Mouse (Mus musculus): Measurements from ENCODE around the gene Creg2. TPM values are rescaled to one million over a fixed set of nuclear protein-coding genes. Genes with fewer than 3 reads are reported as not detected.
"Not testable (repeated sequence)": the region's sequence is repeated elsewhere in the genome, so short reads cannot be mapped to it uniquely, and the experiment has no call there.

Creg2 gene
- polyA plus RNA-seq, 1 experiment: not detected

DNA sequence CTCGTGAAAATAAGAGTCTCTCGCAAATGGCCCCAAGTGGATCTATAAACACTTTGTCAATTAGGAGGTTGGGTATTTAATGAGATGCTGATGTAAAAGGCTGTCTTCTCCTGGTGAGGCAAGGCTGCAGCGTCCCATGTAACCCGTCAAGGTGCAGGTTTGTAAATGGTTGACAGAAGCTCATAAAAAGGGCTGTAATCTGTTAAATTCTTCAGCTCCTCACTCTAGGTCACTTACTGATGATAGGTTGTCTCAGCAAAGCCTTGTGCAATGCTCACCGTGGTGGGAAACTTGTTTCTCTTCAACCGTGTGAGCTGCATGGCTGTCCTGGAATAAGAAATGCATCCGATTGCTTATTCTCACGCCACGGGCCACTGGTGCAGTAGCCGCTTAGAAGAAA is 57.4 kb downstream of the Creg2 start:
- no peak for TF ChIP-seq MYOD1 (IDR thresholded peaks at IDR 0.05; ENCODE audit: control insufficient read depth in 1 of 3, insufficient read length in 2 of 3, low read depth in 2 of 3)
- TF ChIP-seq POLR2AphosphoS2 (IDR thresholded peaks at IDR 0.05; ENCODE audit: insufficient read length, low read depth): no peak
- TF ChIP-seq E2F4 (IDR thresholded peaks at IDR 0.05; ENCODE audit: insufficient read depth): no peak
- TF ChIP-seq MYOG (IDR thresholded peaks at IDR 0.05; ENCODE audit: control insufficient read depth in 1 of 3, insufficient read depth in 1 of 3, insufficient read length in 2 of 3, low read depth in 2 of 3): no peak
- TF ChIP-seq POLR2A (IDR thresholded peaks at IDR 0.05; ENCODE audit: insufficient read length, low read depth): no peak
- no peak for TF ChIP-seq TCF12 (IDR thresholded peaks at IDR 0.05; ENCODE audit: insufficient read depth, poor library complexity, severe bottlenecking)
- TF ChIP-seq USF1 (IDR thresholded peaks at IDR 0.05; ENCODE audit: low read depth): no peak
- TF ChIP-seq SRF (IDR thresholded peaks at IDR 0.05; ENCODE audit: control insufficient read depth, insufficient read length, low read depth): no peak
- no peak for TF ChIP-seq TCF3 (IDR thresholded peaks at IDR 0.05; ENCODE audit: insufficient read length, low read depth)
- no peak for TF ChIP-seq REST (IDR thresholded peaks at IDR 0.05; ENCODE audit: insufficient read depth, insufficient read length)
- no peak for TF ChIP-seq CEBPB (IDR thresholded peaks at IDR 0.05; ENCODE audit: insufficient read depth, poor library complexity, severe bottlenecking)
- no peak for TF ChIP-seq MAX (IDR thresholded peaks at IDR 0.05; ENCODE audit: low read depth)
- Histone ChIP-seq H3ac (ENCODE audit: control insufficient read depth, insufficient read length) (no peak overlapping the region), H3K4me3 (no peak overlapping the region), H3K36me3 (ENCODE audit: control insufficient read depth, insufficient read depth) (no peaks in the 10 kb centered on the region), H3K79me2 (ENCODE audit: control insufficient read depth, insufficient read depth) (no peaks in the 10 kb centered on the region), H3K4me2 (ENCODE audit: low read depth) (no peak overlapping the region), H3K27me3 (ENCODE audit: control insufficient read depth, insufficient read depth, insufficient read length) (no peaks in the 10 kb centered on the region)

DNA sequence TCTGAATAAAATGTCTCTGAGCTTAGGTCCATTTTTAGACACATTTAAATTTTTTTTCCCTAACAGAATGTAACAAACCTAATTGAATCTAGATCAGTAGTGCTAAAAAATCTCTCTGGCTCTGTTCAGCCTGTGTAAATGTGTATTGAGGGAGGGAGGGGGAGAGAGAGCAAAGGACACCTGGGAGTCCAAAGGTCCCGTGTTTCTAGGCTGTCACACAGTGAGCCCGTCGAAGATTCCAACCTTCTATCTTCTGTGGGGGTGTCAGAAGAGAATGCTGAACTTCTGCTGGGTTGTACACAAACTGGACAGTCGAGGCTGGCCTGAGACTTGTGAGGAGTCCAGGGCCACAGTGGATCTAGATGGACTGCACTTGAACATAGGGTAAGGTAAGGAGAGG is 59.2 kb downstream of the Creg2 start:
- Histone ChIP-seq H3K27me3 (ENCODE audit: control insufficient read depth, insufficient read depth, insufficient read length) (no peaks in the 10 kb centered on the region), H3K4me3 (no peak overlapping the region), H3ac (ENCODE audit: control insufficient read depth, insufficient read length) (no peak overlapping the region), H3K4me2 (ENCODE audit: low read depth) (no peak overlapping the region), H3K36me3 (ENCODE audit: control insufficient read depth, insufficient read depth) (no peaks in the 10 kb centered on the region), H3K79me2 (ENCODE audit: control insufficient read depth, insufficient read depth) (no peaks in the 10 kb centered on the region)
- TF ChIP-seq SRF (IDR thresholded peaks at IDR 0.05; ENCODE audit: control insufficient read depth, insufficient read length, low read depth): no peak

DNA sequence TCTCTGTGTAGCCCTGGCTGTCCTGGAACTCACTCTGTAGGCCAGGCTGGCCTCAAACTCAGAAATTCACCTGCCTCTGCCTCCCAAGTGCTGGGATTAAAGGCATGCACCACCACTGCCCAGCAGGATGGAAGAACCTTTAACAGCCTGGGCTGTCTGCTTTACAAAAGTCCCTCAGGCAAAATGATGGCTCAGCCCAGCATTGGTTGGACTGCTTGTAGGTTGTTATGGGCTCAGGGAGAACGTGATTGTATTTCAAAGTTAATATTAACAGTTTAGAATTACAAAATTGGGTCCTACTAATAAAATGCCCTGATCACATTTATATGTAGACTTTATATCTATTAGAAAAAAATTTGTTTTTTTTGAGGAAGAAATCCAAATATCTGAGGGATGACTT is 59.7 kb downstream of the Creg2 start:
- H3K4me3 ChIP-seq; H3K79me2 ChIP-seq (ENCODE audit: control insufficient read depth, insufficient read depth); H3K36me3 ChIP-seq (ENCODE audit: control insufficient read depth, insufficient read depth); H3ac ChIP-seq (ENCODE audit: control insufficient read depth, insufficient read length); H3K27me3 ChIP-seq (ENCODE audit: control insufficient read depth, insufficient read depth, insufficient read length); H3K4me2 ChIP-seq (ENCODE audit: low read depth): not testable (repeated sequence)

DNA sequence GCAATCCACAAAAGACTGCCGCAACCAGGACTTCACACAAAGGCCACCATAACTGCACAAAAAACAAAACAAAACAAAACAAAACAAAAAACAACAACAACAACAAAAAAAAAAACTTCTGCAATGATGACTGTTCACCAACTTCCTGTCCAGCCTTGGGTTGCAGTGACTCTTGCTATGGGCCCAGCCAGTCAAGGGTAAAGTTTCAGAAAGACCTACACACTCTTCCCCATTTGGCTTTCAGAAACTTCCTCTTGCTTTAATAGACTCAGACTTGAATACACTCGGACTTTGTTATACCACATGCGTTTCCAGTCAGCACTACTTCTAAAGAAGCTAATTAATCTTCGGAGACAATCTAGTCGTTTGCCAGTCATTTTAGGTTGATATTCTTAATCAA is 61.1 kb downstream of the Creg2 start:
- Histone ChIP-seq H3K79me2 (ENCODE audit: control insufficient read depth, insufficient read depth) (no peaks in the 10 kb centered on the region), H3K36me3 (ENCODE audit: control insufficient read depth, insufficient read depth) (no peaks in the 10 kb centered on the region), H3K4me2 (ENCODE audit: low read depth) (no peak overlapping the region), H3K4me3 (no peak overlapping the region), H3ac (ENCODE audit: control insufficient read depth, insufficient read length) (no peak overlapping the region), H3K27me3 (ENCODE audit: control insufficient read depth, insufficient read depth, insufficient read length) (no peaks in the 10 kb centered on the region)
- TF ChIP-seq TCF3 (IDR thresholded peaks at IDR 0.05; ENCODE audit: insufficient read length, low read depth) (no peak), E2F4 (IDR thresholded peaks at IDR 0.05; ENCODE audit: insufficient read depth) (no peak), MYOD1 (IDR thresholded peaks at IDR 0.05; ENCODE audit: control insufficient read depth in 1 of 3, insufficient read length in 2 of 3, low read depth in 2 of 3) (no peak), POLR2A (IDR thresholded peaks at IDR 0.05; ENCODE audit: insufficient read length, low read depth) (no peak)

DNA sequence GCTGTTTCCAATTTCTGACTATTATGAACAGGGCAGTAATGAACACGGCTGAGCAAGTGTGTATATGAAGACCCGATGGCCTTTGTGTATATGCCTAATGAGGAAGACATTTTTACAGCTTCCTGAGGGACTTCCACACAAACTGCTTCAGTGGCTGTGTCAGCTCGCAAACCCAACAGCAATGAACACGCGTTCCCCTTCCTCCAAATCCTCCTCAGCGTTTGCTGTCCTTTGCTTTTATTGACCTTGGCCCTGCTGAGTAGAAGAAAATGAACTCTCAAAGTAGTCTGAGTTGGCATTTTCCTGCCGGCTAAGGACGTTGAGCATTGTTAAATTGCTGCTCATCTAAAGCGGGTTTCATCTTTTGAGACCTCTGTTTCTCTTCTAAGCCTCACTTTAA is 65.9 kb downstream of the Creg2 start:
- H3K36me3 ChIP-seq (ENCODE audit: control insufficient read depth, insufficient read depth): no peaks in the 10 kb centered on the region
- no peak overlapping the region for H3ac ChIP-seq (ENCODE audit: control insufficient read depth, insufficient read length)
- H3K4me3 ChIP-seq: no peak overlapping the region
- no peaks in the 10 kb centered on the region for H3K79me2 ChIP-seq (ENCODE audit: control insufficient read depth, insufficient read depth)
- peaks cover 14% of the 10 kb centered on the region for H3K27me3 ChIP-seq (ENCODE audit: control insufficient read depth, insufficient read depth, insufficient read length)
- no peak overlapping the region for H3K4me2 ChIP-seq (ENCODE audit: low read depth)
- TF ChIP-seq SRF (IDR thresholded peaks at IDR 0.05; ENCODE audit: control insufficient read depth, insufficient read length, low read depth) (no peak), POLR2A (IDR thresholded peaks at IDR 0.05; ENCODE audit: insufficient read length, low read depth) (no peak), MAX (IDR thresholded peaks at IDR 0.05; ENCODE audit: low read depth) (no peak), E2F4 (IDR thresholded peaks at IDR 0.05; ENCODE audit: insufficient read depth) (no peak), CEBPB (IDR thresholded peaks at IDR 0.05; ENCODE audit: insufficient read depth, poor library complexity, severe bottlenecking) (no peak), TCF3 (IDR thresholded peaks at IDR 0.05; ENCODE audit: insufficient read length, low read depth) (no peak), MYOG (IDR thresholded peaks at IDR 0.05; ENCODE audit: control insufficient read depth in 1 of 3, insufficient read depth in 1 of 3, insufficient read length in 2 of 3, low read depth in 2 of 3) (no peak), REST (IDR thresholded peaks at IDR 0.05; ENCODE audit: insufficient read depth, insufficient read length) (no peak), USF1 (IDR thresholded peaks at IDR 0.05; ENCODE audit: low read depth) (no peak), MYOD1 (IDR thresholded peaks at IDR 0.05; ENCODE audit: control insufficient read depth in 1 of 3, insufficient read length in 2 of 3, low read depth in 2 of 3) (no peak), TCF12 (IDR thresholded peaks at IDR 0.05; ENCODE audit: insufficient read depth, poor library complexity, severe bottlenecking) (no peak), POLR2AphosphoS2 (IDR thresholded peaks at IDR 0.05; ENCODE audit: insufficient read length, low read depth) (no peak)

DNA sequence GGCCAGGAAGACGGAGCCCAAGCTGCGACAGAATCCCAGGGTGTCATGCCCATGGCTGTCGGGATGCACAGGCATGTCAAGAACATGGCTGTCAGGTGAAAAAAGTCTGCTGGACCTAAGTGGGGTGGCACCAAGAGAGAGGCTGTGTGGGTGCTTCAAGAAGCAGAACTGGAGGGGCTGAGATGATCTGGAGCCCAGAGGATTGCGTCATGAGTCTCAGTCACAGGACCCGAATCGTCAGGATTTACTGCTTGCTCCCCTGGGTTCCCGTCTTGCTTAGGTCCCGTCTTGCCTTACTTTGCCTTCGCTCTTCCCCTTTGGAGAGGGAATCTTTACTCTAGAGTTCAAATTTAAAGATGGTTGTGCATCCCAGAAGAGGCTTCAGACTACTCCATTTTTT is 68.1 kb downstream of the Creg2 start:
- Histone ChIP-seq H3K4me2 (ENCODE audit: low read depth) (no peak overlapping the region), H3K36me3 (ENCODE audit: control insufficient read depth, insufficient read depth) (no peaks in the 10 kb centered on the region), H3K27me3 (ENCODE audit: control insufficient read depth, insufficient read depth, insufficient read length) (peaks cover 14% of the 10 kb centered on the region), H3K79me2 (ENCODE audit: control insufficient read depth, insufficient read depth) (no peaks in the 10 kb centered on the region), H3K4me3 (no peak overlapping the region), H3ac (ENCODE audit: control insufficient read depth, insufficient read length) (no peak overlapping the region)
- TF ChIP-seq REST (IDR thresholded peaks at IDR 0.05; ENCODE audit: insufficient read depth, insufficient read length) (no peak), TCF3 (IDR thresholded peaks at IDR 0.05; ENCODE audit: insufficient read length, low read depth) (no peak), TCF12 (IDR thresholded peaks at IDR 0.05; ENCODE audit: insufficient read depth, poor library complexity, severe bottlenecking) (no peak), MAX (IDR thresholded peaks at IDR 0.05; ENCODE audit: low read depth) (no peak), SRF (IDR thresholded peaks at IDR 0.05; ENCODE audit: control insufficient read depth, insufficient read length, low read depth) (no peak)
